Mouse (Mus musculus): ENCODE measurements around the gene Wdpcp.

- TF ChIP-seq TAL1 (IDR thresholded peaks at IDR 0.05; ENCODE audit: low read length) (no peak), GATA1 (IDR thresholded peaks at IDR 0.05; ENCODE audit: low read length) (no peak)
Measured at GRCm38 (mm10) chr11:21824941-21825340, 252.9 kb downstream of the Wdpcp start.
